Mouse (Mus musculus) B cell, adult 2 months (primary cell): ENCODE data around the gene B4galnt2.

Source experiments
- DNase-seq, 2 experiments: peaks; one replicate each; pipeline ENCODE4 v3.0.0; 2022

The B4galnt2 gene

DNA sequence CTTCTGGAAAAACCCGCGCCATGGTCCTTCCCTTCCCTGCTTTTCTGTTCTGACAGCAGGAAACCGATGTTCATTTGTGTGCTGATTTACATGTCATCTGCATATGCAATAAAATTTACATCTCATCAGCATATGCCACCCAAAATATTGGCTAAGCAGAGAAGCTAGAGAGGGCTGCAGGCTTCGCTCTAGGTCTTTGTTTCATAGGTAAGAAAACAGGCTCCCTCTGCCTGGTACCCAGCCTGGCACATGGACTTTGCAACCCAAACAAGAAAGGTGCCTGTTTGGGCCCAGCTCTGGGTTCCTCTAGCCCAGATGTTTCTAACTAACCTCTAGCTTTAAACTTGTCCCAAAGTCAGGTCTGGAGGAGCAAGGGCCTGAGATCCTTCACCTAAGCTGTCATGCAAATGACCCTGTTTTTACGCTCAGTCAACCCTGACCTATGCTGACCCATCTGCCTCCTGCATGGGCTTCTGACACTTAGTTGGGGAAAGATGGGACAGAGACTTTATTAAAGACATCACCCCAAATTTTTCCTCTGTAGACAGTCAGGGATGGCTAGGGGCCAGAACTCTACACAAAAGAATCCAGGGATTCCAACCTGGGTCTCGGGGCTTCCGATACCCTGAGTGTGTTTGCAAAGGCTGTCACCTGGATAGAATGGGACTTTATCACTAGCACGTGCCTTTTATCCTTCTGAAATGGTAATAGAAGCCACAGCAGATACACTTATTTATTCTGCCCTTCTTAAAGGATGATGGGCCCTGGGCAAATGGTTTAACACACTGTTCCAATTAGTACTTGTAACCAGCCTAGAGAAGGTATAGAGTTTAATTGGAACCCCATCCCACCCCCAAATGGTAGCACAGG, 75.5 kb downstream of the B4galnt2 start:
- no peak for DNase-seq

DNA sequence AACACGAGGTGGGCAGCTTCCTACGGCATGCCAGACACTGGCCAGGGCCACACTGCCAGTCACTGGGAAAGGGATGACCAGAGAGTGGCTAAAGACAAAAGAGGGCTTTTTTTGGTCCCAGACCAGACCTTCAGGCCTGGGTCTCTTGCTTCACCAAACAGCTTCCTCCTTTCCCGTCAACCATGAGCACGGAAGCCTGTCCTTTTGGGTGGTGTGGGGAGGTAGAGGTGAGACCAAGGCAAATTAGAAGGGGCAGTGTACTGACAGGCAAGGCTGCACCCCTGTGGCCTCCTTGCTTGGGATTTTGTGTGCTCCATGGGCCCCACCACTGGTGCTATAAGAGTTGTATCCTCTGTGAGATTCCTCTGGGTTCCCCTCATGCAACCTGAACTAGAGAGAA, 76.1 kb downstream of the B4galnt2 start:
- peak in 1 of 2 experiments; percentile 20 for DNase-seq

DNA sequence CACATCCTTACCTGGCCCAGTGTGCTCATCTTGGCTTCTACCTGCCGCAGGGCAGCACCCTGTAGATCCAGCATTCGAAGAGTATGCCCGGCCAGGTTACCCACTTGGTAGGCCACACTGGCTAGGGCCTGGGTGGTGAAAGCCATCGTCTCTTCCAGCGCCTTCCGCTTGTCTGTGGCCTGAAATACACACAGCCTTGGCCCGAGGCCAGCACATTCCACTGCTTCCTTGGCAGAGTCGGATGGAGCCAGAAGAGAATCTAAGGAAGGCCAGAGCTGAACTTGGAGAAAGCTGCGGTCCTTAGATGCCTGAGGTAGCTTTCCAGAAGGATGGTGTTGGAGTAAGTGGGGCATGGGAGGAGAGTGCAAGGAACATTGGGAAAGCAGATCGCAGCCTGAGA, 77.6 kb downstream of the B4galnt2 start, which contains the start of gene Gngt2:
Gngt2 (plus strand) TSS at position 158 of the 400 bp plus-strand sequence.
- DNase-seq, result no peak

DNA sequence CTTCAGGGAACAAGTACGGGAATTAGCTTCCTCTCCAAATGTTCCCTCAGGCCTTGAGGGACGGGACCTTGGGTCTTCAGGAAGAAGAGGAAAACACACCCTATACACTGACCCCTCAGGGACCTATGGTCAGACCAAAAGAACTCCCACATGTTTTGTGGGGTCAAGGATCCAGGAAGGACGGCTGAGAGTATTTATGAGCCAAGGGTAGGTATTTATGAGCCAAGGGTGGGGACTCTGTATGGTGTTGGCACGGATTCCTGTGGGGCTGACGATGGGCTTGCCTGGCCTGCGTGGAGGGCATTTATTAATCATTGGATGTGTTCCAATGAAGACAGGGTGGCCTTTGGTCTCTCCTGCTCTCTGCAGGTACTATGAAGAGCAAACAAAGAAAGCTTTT, 78.3 kb downstream of the B4galnt2 start:
- no peak for DNase-seq

DNA sequence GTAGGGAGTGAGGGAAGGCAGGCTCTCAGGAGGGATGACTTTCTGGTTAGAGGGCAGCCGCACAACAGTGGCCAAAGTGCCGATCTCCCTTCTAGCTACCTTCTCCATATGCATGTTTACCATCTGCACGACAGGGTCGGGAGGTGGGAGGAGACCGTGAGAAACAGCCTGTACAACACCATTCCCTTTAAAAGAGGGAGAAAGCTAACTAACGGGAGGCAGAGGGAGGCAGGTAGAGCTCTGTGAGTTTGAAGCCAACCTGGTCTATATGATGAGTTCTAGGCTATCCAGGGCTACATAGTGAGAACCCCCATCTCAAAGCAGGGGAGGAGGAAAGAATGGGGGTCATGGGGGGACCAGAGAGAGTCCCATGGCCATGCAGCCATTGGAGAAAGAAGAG, 78.9 kb downstream of the B4galnt2 start:
- DNase-seq, result no peak

DNA sequence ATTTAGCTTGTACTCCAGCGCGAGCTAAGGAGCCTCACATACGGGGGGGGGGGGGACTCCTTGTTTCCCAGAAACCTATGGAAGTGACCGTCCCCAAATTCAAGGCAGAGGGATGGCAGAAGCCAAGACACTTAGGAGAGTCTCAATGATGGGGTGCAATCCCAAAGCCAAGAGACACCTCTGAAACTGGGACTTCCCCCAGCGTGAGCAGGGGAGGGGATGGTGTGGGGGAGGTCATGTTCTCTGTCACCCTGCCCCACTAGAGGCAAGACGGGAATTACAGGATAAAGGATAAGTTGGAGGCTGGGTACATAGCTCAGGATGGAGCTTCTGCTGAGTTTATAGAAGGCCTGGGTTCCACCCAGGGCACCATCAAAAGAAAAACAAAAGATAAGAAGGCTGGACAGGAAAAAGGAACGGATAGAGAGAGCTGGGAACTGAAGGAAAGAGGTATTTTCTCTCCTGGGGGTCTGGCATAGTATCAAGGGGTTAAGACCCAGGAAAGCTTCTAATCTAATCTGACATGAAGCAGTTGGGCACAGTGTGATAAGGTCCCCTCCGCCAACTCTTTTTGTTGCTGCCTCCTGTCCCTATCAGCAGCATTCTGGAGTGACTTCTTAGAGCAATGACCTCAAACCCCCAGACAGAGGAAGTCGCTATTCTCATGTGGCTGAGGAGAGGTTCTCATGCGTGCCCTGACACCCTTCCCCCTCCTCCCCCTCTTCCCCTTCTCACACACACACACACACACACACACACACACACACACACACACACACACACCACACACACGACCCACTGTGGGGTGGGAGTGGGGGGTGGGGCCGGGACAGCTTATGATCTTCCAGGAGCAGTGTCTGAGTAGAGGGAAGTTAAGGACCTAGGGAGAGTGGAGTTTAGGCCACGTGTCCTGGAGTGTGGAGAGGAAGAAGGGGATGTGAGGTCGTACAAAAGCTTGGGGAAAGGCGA, 79.7 kb downstream of the B4galnt2 start:
- peak; percentile 74 to 78 for DNase-seq

DNA sequence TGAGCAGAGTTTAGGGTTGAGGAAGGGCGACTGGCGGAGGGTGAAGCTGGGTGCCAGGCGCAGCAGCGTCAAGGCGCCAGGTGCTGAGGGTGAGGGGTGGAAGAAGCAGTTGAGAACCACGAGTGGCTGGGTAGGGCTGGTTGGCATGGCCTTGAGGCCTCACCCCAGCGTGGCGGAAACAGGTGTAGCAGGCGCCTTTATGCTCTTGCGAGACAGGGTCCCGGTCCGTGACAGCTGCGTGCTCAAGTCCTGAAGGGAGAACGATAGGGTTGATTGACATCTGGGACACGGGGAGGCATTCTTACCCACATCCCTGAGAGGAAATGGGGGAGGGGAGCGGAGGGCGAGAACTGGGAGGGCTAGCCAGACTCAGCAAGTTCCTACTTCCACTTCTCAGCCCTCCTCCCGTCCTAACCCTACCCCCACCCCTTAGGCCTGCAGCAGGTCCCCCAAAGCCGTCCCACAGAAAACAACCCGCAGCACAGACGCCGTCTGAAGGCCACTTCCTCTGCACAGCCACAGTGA, 80.5 kb downstream of the B4galnt2 start:
- DNase-seq, result peak; percentile 77 to 79

DNA sequence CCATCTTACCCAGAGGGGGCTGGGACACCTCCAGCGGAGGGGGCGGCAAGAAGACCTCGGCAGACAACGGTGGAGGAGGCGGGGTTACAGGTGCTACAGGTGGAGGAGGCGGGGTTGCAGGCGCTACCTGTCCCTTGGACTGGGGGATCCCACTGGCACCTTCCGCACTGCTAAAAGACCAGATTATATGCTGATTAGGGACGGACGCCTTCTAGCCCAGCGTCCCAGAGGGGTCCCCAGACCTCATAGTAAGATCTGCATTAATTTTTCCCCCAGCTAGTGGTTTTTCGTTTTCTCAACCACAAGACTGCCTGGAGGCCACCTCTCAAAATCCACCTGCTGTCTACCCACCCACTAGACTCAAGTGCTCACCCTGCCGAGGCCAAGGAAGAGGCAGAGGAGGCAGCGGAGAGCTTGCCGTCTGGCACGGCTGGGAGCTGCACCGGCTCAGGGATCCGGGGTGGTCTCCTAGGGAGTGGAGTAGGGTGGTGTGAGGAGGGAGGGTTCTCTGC, 81.0 kb downstream of the B4galnt2 start:
- DNase-seq, result peak in 1 of 2 experiments; percentile 55

DNA sequence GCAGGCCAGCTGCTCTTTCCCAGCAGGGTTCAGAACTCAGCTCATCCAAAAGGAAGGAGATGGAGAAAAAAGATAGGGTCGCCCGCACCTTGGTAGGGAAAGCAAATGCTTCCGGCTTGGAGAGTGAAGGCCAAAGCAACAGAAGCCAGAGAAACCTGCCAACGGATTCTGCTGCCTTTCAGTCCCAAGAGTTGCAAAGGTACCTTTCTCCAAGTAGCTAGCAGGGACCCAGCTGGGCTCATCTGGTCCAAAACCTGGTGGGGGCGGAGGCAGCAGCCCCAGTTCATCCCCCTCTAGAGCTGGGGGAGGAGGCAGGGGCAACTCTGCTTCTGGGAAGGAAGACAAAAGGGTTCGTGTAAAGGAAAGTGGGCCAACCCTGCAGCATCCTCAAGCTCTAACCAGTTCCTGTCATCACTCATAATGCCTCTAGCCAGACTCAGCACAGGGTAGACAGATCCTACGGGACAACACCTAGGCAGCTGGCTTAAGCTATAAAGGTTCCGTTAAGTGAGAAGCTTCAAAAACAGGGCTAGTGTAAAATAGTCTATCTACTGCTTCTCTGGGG, 81.6 kb downstream of the B4galnt2 start:
- no peak for DNase-seq

DNA sequence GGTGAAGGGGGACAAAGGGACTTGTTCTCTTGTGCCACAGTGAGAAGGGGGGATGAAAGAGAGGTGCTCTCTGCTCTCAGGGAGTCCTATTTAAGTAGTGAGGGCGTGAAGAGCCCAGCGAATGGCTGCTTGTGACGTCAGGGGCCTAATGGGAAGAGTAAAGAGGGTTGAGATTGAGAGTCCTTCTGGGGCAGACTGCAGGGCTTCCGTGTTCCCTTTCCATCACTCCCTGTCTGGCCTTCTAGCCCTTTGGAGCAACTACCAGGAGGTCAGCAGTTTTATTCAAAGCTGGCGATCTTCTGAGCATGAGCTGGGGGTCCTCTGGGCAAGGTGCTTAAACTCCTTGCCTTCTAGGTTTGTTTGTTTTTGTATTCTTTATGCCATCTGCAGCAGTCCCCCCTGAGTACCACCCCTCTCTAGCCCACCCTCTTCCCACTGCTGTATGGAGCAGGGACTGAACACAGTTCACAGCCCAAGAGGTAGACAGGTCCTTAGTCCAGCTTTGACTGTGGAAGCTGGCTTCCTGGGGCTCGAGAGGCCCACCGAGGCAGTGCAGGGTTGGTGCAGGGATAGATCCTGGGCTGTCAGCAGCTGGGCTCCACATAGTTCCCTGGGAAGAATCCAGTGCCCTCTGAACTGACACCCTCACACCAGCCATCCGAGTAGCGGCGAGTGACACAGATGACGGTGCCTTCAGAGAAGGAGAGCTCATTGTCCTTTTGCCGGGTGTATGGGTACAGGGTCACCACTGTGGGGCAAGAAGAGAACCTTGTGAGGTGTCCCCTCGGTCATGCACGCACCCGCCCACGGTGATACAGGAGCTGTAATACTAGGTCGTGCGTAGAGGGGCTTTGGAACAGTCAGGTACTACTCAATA, 82.3 kb downstream of the B4galnt2 start:
- no peak for DNase-seq

DNA sequence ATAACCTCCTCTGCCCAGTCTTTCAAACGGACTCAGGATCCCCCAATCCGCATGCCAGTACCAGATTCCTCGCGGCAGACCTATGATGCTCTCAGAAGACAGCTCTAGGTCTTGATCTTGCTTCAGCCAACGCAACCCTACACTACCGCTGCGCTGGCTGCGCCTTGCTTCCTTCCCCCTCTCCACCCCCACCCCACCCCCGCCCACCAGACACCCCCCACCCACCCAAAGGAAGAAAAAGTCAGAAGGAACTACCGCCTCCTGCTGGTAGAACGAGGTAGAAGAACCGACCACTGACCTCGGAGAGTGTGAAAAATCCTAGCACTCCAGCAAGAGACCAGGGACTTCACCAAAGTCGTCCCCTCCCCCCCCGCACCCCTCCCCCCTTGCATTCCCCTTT, 83.0 kb downstream of the B4galnt2 start:
- no peak for DNase-seq

DNA sequence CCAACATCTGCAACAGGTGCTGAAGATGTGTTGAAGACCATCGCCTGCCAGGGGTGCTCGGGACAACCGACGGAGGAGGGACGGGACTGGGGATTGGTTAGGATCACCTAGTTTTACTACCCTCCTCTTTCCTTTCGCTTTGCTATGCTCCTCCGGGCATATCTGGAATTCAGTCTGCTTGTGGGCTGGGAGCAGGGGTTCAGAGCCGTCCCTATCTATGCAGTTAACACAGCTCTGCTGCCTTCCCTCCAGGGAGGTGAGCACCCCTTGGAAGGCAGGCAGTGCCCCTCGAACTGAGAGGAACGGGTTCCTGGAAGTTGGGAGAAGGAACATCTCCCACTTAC, 83.4 kb downstream of the B4galnt2 start:
- DNase-seq, result no peak

DNA sequence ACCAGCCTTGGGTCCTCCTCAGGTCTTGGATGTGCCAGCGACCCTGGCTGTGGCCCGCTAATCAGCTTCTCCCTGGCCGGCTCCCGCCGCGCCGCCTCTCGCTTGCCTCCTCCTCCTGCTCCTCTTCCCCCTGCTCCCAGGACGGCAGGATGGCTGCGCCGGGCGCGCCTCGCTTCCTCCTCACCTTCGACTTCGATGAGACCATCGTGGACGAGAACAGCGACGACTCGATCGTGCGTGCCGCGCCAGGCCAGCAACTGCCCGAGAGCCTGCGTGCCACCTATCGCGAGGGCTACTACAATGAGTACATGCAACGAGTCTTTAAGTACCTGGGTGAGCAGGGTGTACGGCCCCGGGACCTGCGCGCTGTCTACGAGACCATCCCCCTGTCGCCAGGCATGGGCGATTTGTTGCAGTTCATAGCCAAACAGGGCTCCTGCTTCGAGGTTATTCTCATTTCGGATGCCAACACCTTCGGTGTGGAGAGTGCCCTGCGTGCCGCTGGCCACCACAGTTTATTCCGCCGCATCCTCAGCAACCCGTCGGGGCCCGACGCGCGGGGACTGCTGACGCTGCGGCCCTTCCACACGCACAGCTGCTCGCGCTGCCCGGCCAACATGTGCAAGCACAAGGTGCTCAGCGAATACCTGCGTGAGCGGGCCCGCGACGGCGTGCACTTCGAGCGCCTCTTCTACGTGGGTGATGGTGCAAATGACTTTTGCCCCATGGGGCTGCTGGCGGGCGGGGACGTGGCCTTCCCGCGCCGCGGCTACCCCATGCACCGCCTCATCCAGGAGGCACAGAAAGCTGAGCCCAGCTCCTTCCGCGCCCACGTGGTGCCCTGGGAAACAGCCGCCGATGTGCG, 84.0 kb downstream of the B4galnt2 start:
- DNase-seq, result peak; percentile 49 to 55

DNA sequence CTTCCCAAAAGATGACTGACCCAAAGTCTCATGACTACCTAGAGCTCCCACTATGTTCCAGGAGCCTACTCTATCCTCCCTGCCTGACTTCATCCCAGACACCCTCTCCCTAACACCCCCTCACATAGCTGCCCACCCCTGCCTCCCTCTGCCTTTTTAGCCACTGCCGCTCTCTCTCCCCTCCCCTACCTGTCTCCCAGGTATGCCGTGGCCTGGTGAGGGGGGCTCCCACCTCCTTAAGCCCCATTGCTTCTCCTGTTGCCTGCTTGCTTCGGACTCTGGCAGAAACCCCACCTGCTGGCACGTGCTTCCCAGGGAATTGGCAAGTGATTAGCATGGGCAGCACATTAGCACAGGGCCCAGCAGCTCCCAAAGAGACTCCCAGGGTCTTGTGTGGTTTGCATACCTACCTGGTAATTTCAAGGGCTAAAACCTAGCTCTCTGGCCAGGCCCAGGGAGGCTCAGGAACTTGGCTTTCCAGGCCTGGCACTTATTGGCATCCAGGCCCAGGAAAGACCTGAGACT, 85.1 kb downstream of the B4galnt2 start:
- DNase-seq, result no peak

DNA sequence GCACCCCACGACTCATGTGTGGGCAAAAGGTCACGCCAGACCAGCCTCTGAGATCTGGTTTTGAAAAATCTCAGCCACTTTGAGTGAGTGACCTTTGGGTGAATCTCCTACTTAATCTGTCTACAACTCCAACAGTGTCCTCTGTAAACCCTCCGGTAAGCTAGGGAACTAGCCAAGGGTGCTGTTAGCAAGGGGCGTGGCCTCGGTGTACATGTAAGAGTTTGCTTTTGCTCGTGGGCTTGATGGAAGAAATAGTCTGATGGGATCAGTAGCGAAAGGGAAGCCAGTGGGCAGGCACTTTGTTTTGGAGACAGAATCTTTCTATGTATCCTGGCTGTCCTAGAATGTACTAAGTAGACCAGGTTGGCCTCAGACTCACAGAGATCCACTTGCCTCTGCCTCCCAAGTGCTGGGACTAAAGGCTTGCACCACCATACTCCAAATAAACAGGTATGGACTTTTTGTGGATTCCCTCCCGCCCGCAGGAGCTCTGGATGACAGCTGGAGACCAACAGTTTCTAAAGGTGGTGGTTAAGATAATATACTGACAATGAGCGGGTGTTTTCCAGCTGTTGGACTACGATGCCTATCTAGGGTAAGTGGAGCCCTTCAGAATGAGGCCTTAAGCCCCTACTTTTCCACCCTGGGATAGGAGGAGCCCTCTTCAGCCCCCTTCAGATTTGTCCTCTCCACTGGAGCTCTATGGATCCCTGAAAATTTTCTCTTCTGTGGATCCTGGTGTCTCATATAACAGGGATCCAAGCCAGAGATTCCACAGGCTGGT, 86.3 kb downstream of the B4galnt2 start:
- DNase-seq, result no peak

DNA sequence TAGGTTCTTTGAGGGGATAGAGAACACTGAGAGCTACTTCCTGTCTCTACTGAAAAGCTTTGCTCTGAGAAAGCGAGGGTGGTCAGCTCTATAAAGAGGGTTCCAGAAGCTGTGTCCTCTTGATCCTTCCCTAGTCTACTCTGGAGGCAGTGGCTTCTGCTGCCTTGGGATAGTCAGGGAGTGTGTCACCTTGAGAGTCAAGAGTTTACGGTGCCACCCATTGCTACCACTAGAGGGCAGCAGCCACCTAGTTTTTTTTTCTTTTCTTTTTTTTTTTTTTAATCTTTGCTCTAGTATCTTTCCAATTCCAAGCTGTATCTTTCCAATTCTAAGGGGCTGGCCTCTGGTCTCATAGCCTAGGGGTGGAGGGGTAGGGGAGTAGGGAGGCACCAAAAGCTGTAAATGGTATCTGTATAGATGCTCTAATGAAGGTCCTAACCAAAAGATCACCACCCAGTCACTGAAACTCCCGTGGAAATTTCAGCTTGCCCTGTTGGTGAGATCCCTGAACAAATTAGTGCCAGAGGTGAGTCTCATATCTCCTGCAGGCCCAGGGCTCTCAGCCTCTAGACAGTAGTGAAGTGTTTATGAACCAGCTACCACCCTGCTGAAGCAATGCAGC, 87.1 kb downstream of the B4galnt2 start:
- peak; percentile 80 to 83 for DNase-seq

DNA sequence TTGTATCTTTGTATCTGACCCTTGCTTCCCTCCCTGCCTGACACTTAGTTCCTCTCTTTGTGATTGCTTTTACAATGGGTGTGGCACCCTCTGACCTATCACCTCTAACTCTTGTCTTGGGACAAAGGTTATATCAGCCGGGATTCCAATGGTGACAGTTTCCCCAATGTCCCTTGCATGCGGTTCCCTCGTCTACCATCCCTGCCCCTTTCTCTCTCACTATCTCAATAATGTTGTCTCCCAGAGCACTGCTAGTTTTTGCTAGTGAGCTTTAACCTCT, 87.6 kb downstream of the B4galnt2 start:
- DNase-seq, result no peak

DNA sequence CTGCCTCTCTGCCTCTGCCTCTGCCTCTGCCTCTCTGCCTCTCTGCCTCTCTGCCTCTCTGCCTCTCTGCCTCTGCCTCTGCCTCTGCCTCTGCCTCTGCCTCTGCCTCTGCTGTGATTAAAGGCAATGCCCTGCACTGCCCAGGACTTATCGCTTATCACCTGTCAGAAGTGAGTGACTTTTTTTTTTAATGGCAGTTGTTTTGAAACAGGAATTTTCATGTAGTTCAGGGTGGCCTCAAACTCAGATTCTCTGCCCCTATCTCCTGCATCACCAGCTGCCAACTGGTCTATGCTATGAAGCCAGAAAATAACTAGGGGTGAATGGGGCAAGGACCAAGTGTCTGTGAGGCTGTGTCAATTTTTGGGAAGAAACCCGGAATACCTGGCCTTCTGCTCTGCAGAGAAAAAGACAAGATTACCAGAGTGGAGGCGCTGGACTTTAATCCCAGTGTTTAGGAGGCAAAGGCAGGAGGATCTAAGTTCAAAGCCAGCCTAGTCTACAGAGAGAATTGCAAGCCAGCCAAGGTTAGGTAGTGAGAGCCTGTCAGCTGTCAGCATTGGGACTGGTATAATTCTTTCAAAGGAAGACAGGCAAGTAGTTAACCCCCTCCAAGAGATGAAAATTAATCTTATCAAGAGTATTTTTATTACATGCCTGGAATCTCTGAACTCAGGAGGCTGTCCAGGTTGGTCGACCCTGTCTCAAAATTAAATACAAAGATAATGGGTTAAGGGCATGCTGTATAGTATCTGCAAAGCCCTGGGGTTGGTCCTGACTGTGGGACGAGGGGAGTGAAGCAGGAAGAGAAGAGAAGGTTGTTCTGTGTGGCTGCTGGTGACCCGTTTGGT, 88.1 kb downstream of the B4galnt2 start:
- DNase-seq, result no peak

DNA sequence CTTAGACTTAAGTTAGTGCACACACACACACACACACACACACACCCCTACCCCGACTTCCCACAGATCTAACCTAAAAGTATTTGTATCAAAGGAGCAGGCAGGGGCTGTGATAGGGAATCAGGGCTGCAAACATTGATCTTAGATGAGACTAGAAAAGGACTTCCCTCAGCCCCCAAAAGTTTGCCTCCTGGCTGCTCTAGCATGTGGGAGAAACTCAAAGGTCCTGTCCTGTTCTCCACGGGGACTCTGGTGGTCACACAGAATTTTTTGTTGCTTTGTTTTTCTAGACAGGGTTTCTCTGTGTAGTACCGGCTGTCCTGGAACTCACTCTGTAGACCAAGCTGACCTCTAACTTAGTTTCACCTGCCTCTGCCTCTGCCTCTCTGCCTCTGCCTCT, 89.1 kb downstream of the B4galnt2 start:
- DNase-seq, result no peak
